Mouse (Mus musculus) kidney, embryonic 16.5 days (tissue): ENCODE data around the gene Rhbdf1. TPM values are rescaled to one million over a fixed set of nuclear protein-coding genes. Genes with fewer than 3 reads are reported as not detected.

Experiments used
- ATAC-seq: fragments of 200-750 bp; cut with Nextera tagmentation; 2 replicates; pipeline ENCODE4 v1.8.0; 2017; ENCODE audit warnings: moderate TSS enrichment; ENCODE audit not compliant: low FRiP score, low TSS enrichment
- H3K27ac ChIP-seq: fragments of 300-500 bp; sonication (generic); 2 replicates; pipeline ENCODE4 v1.5.1; 2014; ENCODE audit warnings: low read length
- H3K27me3 ChIP-seq: fragments of 300-500 bp; sonication (generic); 2 replicates; pipeline ENCODE4 v1.6.1; 2014; ENCODE audit warnings: low read length, control low read depth, mixed read lengths; ENCODE audit not compliant: insufficient read depth
- H3K36me3 ChIP-seq: fragments of 300-500 bp; sonication (generic); 2 replicates; pipeline ENCODE4 v1.6.1; 2014; ENCODE audit warnings: low read length, control low read depth, mixed read lengths; ENCODE audit not compliant: insufficient read depth
- H3K4me1 ChIP-seq: fragments of 300-500 bp; sonication (generic); 2 replicates; pipeline ENCODE4 v1.6.1; 2014; ENCODE audit warnings: low read length, control low read depth, mixed read lengths; ENCODE audit not compliant: insufficient read depth
- H3K4me2 ChIP-seq: fragments of 300-500 bp; sonication (generic); replicated peaks from 2 replicates; pipeline ENCODE4 v1.6.1; 2014; ENCODE audit warnings: low read depth, low read length
- H3K4me3 ChIP-seq: fragments of 300-500 bp; sonication (generic); 2 replicates; pipeline ENCODE4 v1.5.1; 2014; ENCODE audit warnings: mild to moderate bottlenecking, low read length
- H3K9ac ChIP-seq: fragments of 300-500 bp; sonication (generic); replicated peaks from 2 replicates; pipeline ENCODE4 v1.6.1; 2014; ENCODE audit warnings: low read length
- H3K9me3 ChIP-seq: fragments of 300-500 bp; sonication (generic); 2 replicates; pipeline ENCODE4 v1.6.1; 2016; ENCODE audit warnings: low read length, control low read depth
- WGBS: fragments of 180-500 bp; shearing (Covaris S2); extraction: QIAGEN DNeasy Blood & Tissue Kit; methylation state at CpG from one replicate; pipeline ENCODE4 v1.1.7; 2014; 5-methylcytosine and 5-hydroxymethylcytosine counted together
- polyA plus RNA-seq: library from polyadenylated mRNA; unstranded; fragments of >200 nt; fragmentation: Nextera tagmentation; extraction: Ambion mirVana; gene quantifications from 2 replicates; pipeline ENCODE4 v1.2.1, GENCODE M21; 2015

The Rhbdf1 gene
- polyA plus RNA-seq, 1 experiment from 2014 or later: 61.9 TPM

DNA sequence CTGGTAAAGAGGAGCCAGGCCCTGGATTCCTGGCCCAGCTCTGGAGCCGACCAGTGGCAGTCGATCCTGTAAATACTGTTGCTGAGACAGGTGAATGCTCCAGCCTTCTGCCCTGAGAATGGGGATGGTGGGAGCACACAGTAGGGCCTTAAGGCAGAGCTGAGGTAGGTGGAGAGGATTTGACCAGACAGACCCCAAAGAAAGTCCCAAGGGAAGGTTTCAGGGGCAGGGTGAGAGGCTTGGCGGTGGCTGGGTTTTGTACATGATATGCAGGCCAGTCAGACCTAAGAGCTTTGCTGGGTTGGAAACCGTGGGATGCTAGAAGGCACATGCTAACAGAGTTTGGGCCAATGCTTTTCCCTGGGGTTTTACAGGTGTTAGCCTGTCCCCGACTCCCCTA is 27.5 kb downstream of the Rhbdf1 start:
- 82% methylated on average over 5 of the region's 5 CpGs for WGBS
- H3K4me2 ChIP-seq: no peak overlapping the region
- ATAC-seq: no peak

DNA sequence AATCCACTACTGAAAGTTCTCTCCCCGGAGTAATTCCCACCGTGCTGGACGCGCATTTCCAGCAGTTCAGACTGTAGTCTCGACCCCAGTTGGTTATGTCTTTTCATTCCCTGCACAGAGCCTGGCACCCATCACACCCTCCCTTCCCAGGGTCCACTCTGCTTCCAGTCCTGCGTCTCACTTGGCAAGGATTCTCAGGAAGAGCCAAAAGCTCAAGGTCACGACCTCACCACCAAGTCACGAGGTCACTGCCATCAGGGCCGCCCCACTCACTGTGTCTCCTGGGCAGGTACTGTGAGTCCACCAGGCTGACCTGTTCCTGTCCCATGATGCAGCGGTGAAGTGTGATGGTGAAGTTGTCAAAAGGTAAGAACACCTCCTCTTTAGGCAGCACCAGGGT is 28.0 kb downstream of the Rhbdf1 start:
- WGBS: 77% methylated on average over 10 of the region's 10 CpGs
- H3K4me3 ChIP-seq: no peak overlapping the region
- H3K27me3 ChIP-seq: no peaks in the 10 kb centered on the region
- H3K9ac ChIP-seq: no peak overlapping the region
- H3K27ac ChIP-seq: no peak overlapping the region
- H3K4me1 ChIP-seq: no peaks in the 10 kb centered on the region
- no peak for ATAC-seq
- no peaks in the 10 kb centered on the region for H3K9me3 ChIP-seq
- no peak overlapping the region for H3K4me2 ChIP-seq
- no peaks in the 10 kb centered on the region for H3K36me3 ChIP-seq

More for the DNA sequence above, 27.5 kb downstream of the Rhbdf1 start:
- no peak overlapping the region for H3K27ac ChIP-seq
- no peak overlapping the region for H3K4me3 ChIP-seq
- H3K27me3 ChIP-seq: no peaks in the 10 kb centered on the region
- no peak overlapping the region for H3K9ac ChIP-seq
- no peaks in the 10 kb centered on the region for H3K9me3 ChIP-seq
- no peaks in the 10 kb centered on the region for H3K36me3 ChIP-seq
- H3K4me1 ChIP-seq: no peaks in the 10 kb centered on the region

DNA sequence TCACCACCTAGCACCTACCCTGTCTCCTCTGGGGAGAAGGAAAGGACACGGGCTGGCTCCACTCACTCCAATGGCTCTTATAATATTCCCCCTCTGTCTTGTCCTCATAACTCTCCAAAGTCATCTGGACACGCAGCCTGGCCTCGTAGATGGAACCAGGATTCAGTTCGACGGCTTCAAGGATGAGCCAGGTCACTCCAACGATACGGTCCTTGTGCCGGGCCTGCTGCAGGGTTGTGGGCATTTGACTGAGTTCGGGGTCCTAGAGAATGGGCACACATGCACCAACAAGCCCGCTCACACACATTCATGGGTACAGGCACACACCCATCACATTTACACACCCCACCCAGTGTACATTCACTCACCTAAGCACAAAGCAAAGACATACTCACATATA is 28.9 kb downstream of the Rhbdf1 start:
- no peaks in the 10 kb centered on the region for H3K36me3 ChIP-seq
- H3K4me2 ChIP-seq: no peak overlapping the region
- no peak overlapping the region for H3K9ac ChIP-seq
- H3K9me3 ChIP-seq: no peaks in the 10 kb centered on the region
- H3K4me3 ChIP-seq: no peak overlapping the region
- no peak for ATAC-seq
- H3K27ac ChIP-seq: no peak overlapping the region
- no peaks in the 10 kb centered on the region for H3K4me1 ChIP-seq
- H3K27me3 ChIP-seq: no peaks in the 10 kb centered on the region
- 79% methylated on average over 10 of the region's 10 CpGs for WGBS

DNA sequence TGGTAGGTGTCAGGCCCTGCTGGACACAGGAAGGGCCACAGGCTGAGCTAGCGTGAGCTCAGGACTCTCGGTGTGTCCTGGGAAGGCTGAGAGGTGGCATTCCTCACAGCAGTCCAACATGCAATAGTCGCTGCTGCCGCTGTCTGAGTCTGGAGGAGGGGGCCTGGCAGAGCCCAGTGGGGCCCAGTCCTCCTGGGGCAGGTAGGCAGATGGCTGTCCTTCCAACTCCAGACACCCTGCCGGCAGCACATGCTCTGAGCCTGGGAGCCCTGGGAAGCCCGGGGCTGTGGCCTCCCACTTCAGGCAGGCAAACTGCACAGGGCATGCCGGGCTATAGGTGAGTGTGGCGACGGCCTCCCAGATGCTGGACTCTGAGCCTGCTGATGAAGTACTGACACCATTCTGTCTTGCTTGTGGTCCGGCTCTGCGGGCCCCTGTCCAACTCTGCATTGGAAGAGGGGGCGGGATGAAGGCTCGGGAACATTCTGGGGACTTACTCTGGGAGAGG is 31.4 kb downstream of the Rhbdf1 start:
- no peak for ATAC-seq
- 0 out of 2 replicates have a peak, but pooled peaks cover 2% of the 10 kb centered on the region for H3K9me3 ChIP-seq
- H3K27ac ChIP-seq: no peak overlapping the region
- no peak overlapping the region for H3K4me3 ChIP-seq
- H3K4me1 ChIP-seq: no peaks in the 10 kb centered on the region
- H3K36me3 ChIP-seq: no peaks in the 10 kb centered on the region
- no peak overlapping the region for H3K4me2 ChIP-seq
- H3K27me3 ChIP-seq: no peaks in the 10 kb centered on the region
- no peak overlapping the region for H3K9ac ChIP-seq
- 70% methylated on average over 13 of the region's 13 CpGs for WGBS

DNA sequence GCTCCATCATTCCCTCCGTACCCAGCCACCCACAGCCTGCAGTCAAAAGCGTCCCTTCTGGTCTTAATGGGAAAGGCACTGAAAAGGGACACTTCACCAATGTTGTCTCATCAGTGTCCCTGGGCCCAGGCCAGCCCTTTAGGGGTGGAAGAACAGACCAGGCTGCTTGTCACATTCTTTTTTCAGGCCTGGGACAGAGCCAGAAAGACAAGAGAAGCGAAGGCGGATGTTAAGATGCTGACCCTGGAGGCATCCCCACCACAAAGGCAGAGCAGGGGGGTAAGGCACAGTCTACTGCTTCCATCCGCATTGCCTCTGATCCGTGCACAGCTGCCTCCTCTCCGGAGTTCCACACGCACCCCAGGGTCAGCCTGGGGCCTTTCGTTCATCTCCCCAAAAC is 32.0 kb downstream of the Rhbdf1 start:
- H3K9me3 ChIP-seq: 0 out of 2 replicates have a peak, but pooled peaks cover 2% of the 10 kb centered on the region
- H3K4me2 ChIP-seq: no peak overlapping the region
- H3K4me3 ChIP-seq: no peak overlapping the region
- WGBS: 84% methylated on average over 9 of the region's 9 CpGs
- H3K36me3 ChIP-seq: no peaks in the 10 kb centered on the region
- H3K27me3 ChIP-seq: no peaks in the 10 kb centered on the region
- no peak overlapping the region for H3K27ac ChIP-seq
- H3K4me1 ChIP-seq: no peaks in the 10 kb centered on the region
- H3K9ac ChIP-seq: no peak overlapping the region
- ATAC-seq: no peak

DNA sequence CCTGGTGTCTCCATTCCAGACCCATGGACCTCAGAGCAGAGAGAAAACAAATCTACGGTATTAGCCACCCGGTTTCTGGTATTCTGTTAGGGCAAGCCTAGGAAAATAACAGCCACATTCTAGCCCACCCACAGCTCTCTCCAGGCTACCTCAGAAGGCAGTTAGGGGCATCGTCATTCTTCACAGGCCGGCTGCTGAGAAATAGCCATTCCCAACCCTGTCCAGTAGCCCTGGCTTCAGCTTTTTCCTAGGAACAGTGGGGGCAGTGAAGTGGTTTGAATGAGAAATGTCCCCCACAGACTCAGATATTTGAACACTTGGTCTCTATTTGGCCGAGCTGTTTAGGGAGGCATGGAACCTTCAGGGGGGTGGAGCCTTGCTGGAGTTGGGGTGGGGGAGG is 32.7 kb downstream of the Rhbdf1 start:
- Histone ChIP-seq H3K27ac (no peak overlapping the region), H3K4me1 (no peaks in the 10 kb centered on the region), H3K9me3 (0 out of 2 replicates have a peak, but pooled peaks cover 2% of the 10 kb centered on the region), H3K27me3 (no peaks in the 10 kb centered on the region), H3K9ac (no peak overlapping the region), H3K4me2 (no peak overlapping the region), H3K36me3 (no peaks in the 10 kb centered on the region), H3K4me3 (no peak overlapping the region)
- WGBS: 72% methylated on average over 5 of the region's 5 CpGs
- ATAC-seq: no peak

DNA sequence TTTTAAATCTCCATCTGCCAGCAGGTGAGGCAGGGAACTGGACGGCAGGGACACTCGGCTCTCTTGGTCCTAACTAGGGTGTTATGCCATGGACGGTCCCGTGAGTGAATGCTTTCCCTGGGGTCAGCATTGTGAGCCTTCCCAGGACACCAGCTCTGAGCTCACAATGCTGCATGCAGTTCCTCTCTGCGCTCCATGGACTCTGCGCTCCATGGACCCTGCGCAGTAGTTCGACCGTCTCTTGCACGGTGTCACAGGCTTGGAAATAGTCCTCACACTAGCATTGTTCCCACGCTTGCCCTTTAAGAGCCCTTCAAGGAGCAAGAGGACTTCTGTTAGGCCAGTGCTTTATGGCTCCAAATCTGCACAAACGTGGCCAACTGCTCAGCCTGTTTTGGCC is 33.2 kb downstream of the Rhbdf1 start:
- Histone ChIP-seq H3K4me1 (no peaks in the 10 kb centered on the region), H3K9ac (no peak overlapping the region), H3K27me3 (no peaks in the 10 kb centered on the region), H3K4me3 (no peak overlapping the region), H3K9me3 (0 out of 2 replicates have a peak, but pooled peaks cover 2% of the 10 kb centered on the region), H3K27ac (no peak overlapping the region), H3K4me2 (no peak overlapping the region), H3K36me3 (no peaks in the 10 kb centered on the region)
- ATAC-seq: no peak
- 82% methylated on average over 12 of the region's 12 CpGs for WGBS

DNA sequence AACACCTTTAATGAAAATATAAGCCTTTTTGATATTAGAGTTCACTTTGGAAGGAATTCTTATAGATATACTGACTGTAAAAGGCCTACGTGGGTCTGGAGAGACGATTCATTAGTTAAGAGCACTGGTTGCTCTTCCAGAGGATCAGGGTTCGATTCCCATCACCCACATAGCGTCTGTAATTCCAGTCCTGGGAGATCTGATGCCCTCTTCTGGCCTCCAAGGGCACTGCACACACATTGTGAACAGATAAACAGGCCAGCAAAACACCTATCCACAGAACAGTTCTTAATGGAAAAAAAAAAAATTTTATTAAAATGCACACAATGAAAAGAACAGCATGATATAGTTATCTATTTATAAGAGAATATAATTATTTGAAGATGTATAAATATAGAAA is 34.8 kb downstream of the Rhbdf1 start:
- WGBS: 87% methylated on average over 4 of the region's 4 CpGs
- no peak overlapping the region for H3K4me2 ChIP-seq
- H3K27ac ChIP-seq: no peak overlapping the region
- H3K9me3 ChIP-seq: 0 out of 2 replicates have a peak, but pooled peaks cover 2% of the 10 kb centered on the region
- no peak for ATAC-seq
- H3K36me3 ChIP-seq: no peaks in the 10 kb centered on the region
- no peak overlapping the region for H3K4me3 ChIP-seq
- no peak overlapping the region for H3K9ac ChIP-seq
- no peaks in the 10 kb centered on the region for H3K4me1 ChIP-seq
- no peaks in the 10 kb centered on the region for H3K27me3 ChIP-seq

DNA sequence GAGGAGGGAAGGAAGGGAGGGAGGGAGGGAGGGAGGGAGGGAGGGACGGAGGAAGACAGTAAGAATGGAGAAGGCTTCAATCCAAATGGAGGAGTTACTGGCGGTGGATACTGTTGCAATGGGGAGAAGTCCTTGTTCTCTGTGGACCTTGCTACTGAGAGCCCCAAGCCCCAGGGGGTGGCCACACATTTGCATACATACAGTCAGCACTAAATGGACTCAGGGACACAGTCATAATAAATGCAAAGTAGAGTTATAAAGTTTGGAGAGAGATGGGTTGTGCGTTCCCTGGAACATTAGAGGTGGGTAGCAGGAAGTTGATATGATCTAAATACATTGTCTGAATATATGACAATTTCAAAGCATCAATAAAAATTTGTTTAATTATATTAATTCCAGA is 36.1 kb downstream of the Rhbdf1 start:
- 0 out of 2 replicates have a peak, but pooled peaks cover 3% of the 10 kb centered on the region for H3K27me3 ChIP-seq
- no peak overlapping the region for H3K4me2 ChIP-seq
- no peak overlapping the region for H3K4me3 ChIP-seq
- no peaks in the 10 kb centered on the region for H3K36me3 ChIP-seq
- H3K27ac ChIP-seq: no peak overlapping the region
- 0 out of 2 replicates have a peak, but pooled peaks cover 2% of the 10 kb centered on the region for H3K9me3 ChIP-seq
- 89% methylated on average over 3 of the region's 3 CpGs for WGBS
- no peak overlapping the region for H3K9ac ChIP-seq
- ATAC-seq: no peak
- no peaks in the 10 kb centered on the region for H3K4me1 ChIP-seq

DNA sequence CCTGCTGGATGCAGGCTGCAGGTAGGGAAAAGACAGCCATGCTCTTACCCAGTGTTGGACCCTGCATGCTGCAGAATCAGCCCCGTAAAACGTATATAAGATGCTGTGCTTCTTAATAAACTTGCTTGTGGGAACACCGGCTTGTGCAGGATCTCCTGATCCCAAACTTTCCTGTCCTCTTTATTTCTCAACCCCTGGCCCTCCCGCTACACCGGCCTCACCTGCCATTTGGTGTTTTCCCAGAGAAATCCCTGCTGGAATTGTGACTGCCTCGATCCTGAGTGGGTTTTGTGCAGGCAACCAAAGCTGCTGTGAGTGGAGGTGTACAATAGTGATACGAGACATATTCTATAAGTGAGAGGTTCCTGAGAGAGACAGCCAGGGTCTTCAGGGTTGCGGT is 37.6 kb downstream of the Rhbdf1 start:
- H3K4me2 ChIP-seq: no peak overlapping the region
- H3K27me3 ChIP-seq: 0 out of 2 replicates have a peak, but pooled peaks cover 3% of the 10 kb centered on the region
- H3K4me1 ChIP-seq: no peaks in the 10 kb centered on the region
- no peak for ATAC-seq
- no peak overlapping the region for H3K9ac ChIP-seq
- H3K9me3 ChIP-seq: 0 out of 2 replicates have a peak, but pooled peaks cover 2% of the 10 kb centered on the region
- H3K36me3 ChIP-seq: no peaks in the 10 kb centered on the region
- no peak overlapping the region for H3K4me3 ChIP-seq
- 87% methylated on average over 8 of the region's 8 CpGs for WGBS
- H3K27ac ChIP-seq: no peak overlapping the region
